Mouse (Mus musculus) spleen, adult 2 months (tissue): Measurements from ENCODE around the gene Nit1. TPM values are rescaled to one million over a fixed set of nuclear protein-coding genes. Genes with fewer than 3 reads are reported as not detected.
A peak's percentile ranks its signal among the peaks of the same experiment; 100 is the strongest.

Experiments used
- DNase-seq, 2 experiments: peaks; one replicate each; pipeline versions ENCODE4 v3.0.0 to v3.0.0-alpha.2; 2012 to 2021; ENCODE audit warnings: low spot score in 2 of 2, low read depth in 1 of 2
- H3K27ac ChIP-seq: fragments of 200-500 bp; 2 replicates; pipeline ENCODE4 v1.5.1; 2012; ENCODE audit warnings: low read length, inconsistent platforms; ENCODE audit not compliant: insufficient read depth
- H3K27me3 ChIP-seq: fragments of 200-500 bp; 2 replicates; pipeline ENCODE4 v1.6.1; 2012; ENCODE audit warnings: mild to moderate bottlenecking, moderate library complexity, low read length, inconsistent platforms; ENCODE audit not compliant: control insufficient read depth, insufficient read depth
- H3K36me3 ChIP-seq: fragments of 200-500 bp; 2 replicates; pipeline ENCODE4 v1.6.1; 2012; ENCODE audit warnings: mild to moderate bottlenecking, low read length, inconsistent platforms; ENCODE audit not compliant: control insufficient read depth, insufficient read depth
- H3K4me1 ChIP-seq: fragments of 200-500 bp; 2 replicates; pipeline ENCODE4 v1.6.1; 2011; ENCODE audit warnings: inconsistent platforms; ENCODE audit not compliant: control insufficient read depth, insufficient read depth, insufficient read length
- H3K4me3 ChIP-seq: fragments of 200-500 bp; 2 replicates; pipeline ENCODE4 v1.5.1; 2011; ENCODE audit warnings: mild to moderate bottlenecking, inconsistent platforms; ENCODE audit not compliant: insufficient read depth, insufficient read length; ENCODE audit errors: extremely low read depth
- CTCF ChIP-seq: fragments of 200-500 bp; IDR thresholded peaks from 2 replicates; pipeline ENCODE4 v1.5.1; 2011; ENCODE audit warnings: mild to moderate bottlenecking, inconsistent platforms; ENCODE audit not compliant: insufficient read depth, insufficient read length, insufficient replicate concordance; ENCODE audit errors: extremely low read depth
- POLR2A ChIP-seq: fragments of 200-500 bp; IDR thresholded peaks from 2 replicates; pipeline ENCODE4 v1.6.1; 2011; ENCODE audit warnings: low read depth, low read length, inconsistent platforms
- WGBS: fragments of 180-500 bp; shearing (Covaris S2); methylation state at CpG from one replicate; pipeline ENCODE4 v1.1.7; 2018; 5-methylcytosine and 5-hydroxymethylcytosine counted together
- polyA plus RNA-seq: library from polyadenylated mRNA; depleted of rRNA; stranded (reverse); fragments of >200 nt; gene quantifications from 2 replicates; pipeline ENCODE4 v1.2.3, GENCODE M21; 2012

Nit1 gene
- polyA plus RNA-seq, 1 experiment, result 22.6 TPM

DNA sequence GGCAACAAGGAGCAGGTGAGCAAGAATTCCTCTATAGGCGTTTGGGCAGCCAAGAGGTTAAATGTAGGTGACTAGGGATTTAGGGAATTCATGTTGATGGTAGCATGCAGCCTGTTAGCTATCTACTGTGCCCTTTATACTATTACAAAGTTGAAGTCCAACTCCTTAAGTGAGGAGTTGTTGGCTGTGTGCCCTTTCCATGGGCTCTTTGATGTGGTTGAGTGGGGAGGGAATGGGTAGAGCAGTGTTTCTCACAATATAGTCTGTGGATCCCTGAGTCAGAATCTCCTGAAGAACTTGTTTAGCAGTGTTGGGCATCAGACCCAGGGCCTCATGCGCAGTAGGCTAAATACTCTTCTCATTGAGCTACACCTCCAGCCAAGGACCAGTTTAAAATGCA is 11.4 kb upstream of the Nit1 start:
- Histone ChIP-seq H3K27ac (no peak overlapping the region), H3K27me3 (no peaks in the 10 kb centered on the region), H3K4me1 (peaks cover 6% of the 10 kb centered on the region), H3K36me3 (no peaks in the 10 kb centered on the region), H3K4me3 (no peak overlapping the region)
- TF ChIP-seq POLR2A (no peak), CTCF (no peak)
- no peak for DNase-seq
- WGBS, result 90% methylated on average over 2 of the region's 2 CpGs

DNA sequence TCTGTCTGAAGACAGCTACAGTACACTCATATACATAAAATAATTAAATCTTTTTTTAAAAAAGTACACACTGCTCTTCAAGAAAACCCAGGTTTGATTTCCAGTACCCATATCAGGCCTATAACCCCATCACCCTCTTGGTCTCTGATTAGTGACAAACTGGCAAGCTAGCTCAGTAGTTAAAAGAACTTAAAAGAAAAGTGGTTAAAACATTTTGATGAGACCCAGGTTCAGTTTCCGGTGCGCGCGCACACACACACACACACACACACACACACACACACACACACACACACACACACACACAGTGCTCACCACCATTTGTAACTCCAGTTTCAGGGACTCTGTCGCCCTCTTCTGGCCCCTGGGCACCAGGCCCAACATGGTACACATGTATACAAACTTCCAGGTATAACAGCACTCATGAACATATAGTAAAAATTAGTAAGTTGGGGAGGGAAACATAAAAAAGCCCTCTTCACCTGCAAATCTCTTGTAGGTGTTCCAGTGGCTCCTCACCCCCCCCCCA is 10.4 kb upstream of the Nit1 start:
- Histone ChIP-seq H3K4me1 (peaks cover 6% of the 10 kb centered on the region), H3K4me3 (no peak overlapping the region), H3K27me3 (no peaks in the 10 kb centered on the region), H3K36me3 (no peaks in the 10 kb centered on the region), H3K27ac (no peak overlapping the region)
- 60% methylated on average over 5 of the region's 5 CpGs for WGBS
- DNase-seq, result peak; percentile 32 to 54
- TF ChIP-seq POLR2A (no peak), CTCF (peak; percentile 61; the same call in 1 of the 2 replicates)

DNA sequence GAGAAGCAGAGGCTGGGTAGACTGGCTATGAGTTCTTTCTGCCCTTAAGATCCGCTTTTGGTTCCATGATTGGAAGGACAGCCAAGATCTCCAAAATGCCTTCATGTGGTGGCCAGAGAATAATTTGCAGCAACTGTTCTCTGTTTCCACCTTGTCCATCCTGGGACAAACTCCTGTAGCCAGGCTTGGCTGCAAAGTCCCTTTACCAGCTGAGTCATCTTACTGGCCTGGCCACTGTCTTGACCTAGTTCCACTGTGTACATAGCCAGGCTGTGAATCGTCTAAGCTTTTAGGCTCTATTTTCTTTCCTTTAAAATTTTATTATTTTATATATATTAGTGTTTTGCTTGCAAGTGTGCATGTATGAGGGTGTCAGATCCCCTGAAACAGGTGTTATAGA is 3.8 kb upstream of the Nit1 start:
- 93% methylated on average over 2 of the region's 2 CpGs for WGBS
- H3K4me1 ChIP-seq, result peaks cover 4% of the 10 kb centered on the region
- H3K27me3 ChIP-seq, result no peaks in the 10 kb centered on the region
- TF ChIP-seq CTCF, result no peak
- no peak for TF ChIP-seq POLR2A
- H3K36me3 ChIP-seq, result no peaks in the 10 kb centered on the region
- no peak overlapping the region for H3K4me3 ChIP-seq
- H3K27ac ChIP-seq, result no peak overlapping the region
- DNase-seq, result no peak

DNA sequence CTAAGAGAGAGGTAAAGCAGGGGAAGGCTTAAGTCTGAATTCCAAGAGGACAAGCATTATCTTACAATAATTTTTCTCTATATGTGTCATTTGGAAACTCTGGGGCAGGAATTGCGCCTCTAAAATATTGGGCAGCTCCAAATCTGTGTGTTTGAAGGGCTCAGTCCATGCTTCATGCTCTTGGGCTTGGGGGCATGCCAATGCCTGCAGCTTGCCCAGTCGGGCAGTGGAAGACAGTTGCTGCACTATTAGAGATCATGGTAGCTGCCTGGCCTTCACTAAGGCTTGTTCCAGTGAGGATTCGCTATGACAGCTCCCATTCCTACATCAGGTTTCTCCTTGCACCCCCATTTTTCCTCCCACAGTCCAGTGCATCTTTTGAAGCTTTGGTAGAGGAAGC is 3.2 kb upstream of the Nit1 start:
- 86% methylated on average over 3 of the region's 3 CpGs for WGBS
- H3K4me1 ChIP-seq, result peaks cover 4% of the 10 kb centered on the region
- H3K4me3 ChIP-seq, result no peak overlapping the region
- TF ChIP-seq POLR2A (no peak), CTCF (no peak)
- no peak overlapping the region for H3K27ac ChIP-seq
- DNase-seq, result no peak
- H3K27me3 ChIP-seq, result no peaks in the 10 kb centered on the region
- no peaks in the 10 kb centered on the region for H3K36me3 ChIP-seq

DNA sequence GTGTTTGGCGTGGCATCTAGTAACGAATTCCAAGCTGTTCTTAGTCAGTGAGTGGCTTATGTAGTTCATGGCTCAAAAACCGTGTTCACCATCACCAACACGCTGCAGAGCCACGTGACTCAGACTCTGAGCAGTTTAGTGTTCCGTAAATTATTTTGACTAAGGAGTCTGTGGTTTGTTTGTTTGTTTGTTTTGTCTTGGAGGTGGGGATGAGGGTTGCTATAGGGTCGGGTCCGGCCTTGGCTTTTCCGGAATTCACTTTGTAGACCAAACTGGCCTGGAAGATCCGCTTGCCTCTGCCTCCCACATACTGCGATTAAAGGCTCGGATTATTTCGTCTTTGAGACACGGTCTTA is 627 bp upstream of the Nit1 start:
- peak overlapping the region; percentile 61; the same call in 1 of the 2 replicates for H3K27ac ChIP-seq
- 1% methylated on average over 14 of the region's 14 CpGs for WGBS
- peaks cover 7% of the 10 kb centered on the region for H3K36me3 ChIP-seq
- peak overlapping the region; percentile 95 for H3K4me3 ChIP-seq
- TF ChIP-seq POLR2A (no peak), CTCF (no peak)
- peaks cover 4% of the 10 kb centered on the region for H3K4me1 ChIP-seq
- no peaks in the 10 kb centered on the region for H3K27me3 ChIP-seq
- no peak for DNase-seq

DNA sequence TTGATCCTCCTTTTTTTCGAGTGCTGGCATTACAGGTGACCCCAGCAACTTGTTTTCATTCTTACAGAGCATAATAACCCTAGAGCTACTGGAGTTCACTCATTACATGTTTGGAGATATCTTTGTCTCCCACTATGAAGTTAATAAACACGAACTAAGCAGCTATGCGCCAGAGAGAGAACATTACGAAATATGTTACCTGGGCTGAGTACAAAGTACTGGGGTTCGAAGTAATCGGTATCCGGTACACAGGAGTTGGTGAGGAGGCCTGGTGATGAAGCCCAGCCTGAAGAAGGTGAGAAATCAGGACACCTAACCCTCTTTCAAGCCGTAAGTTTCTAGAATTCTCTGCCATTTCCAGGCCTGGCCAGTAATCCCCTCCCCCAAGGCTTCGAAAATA is 731 bp downstream of the Nit1 start:
- no peaks in the 10 kb centered on the region for H3K27me3 ChIP-seq
- no peak for DNase-seq
- peaks cover 4% of the 10 kb centered on the region; the same call in 1 of the 2 replicates for H3K4me1 ChIP-seq
- TF ChIP-seq POLR2A (no peak), CTCF (no peak)
- WGBS, result 72% methylated on average over 9 of the region's 9 CpGs
- H3K27ac ChIP-seq, result no peak overlapping the region
- peaks cover 17% of the 10 kb centered on the region for H3K36me3 ChIP-seq
- no peak overlapping the region for H3K4me3 ChIP-seq

DNA sequence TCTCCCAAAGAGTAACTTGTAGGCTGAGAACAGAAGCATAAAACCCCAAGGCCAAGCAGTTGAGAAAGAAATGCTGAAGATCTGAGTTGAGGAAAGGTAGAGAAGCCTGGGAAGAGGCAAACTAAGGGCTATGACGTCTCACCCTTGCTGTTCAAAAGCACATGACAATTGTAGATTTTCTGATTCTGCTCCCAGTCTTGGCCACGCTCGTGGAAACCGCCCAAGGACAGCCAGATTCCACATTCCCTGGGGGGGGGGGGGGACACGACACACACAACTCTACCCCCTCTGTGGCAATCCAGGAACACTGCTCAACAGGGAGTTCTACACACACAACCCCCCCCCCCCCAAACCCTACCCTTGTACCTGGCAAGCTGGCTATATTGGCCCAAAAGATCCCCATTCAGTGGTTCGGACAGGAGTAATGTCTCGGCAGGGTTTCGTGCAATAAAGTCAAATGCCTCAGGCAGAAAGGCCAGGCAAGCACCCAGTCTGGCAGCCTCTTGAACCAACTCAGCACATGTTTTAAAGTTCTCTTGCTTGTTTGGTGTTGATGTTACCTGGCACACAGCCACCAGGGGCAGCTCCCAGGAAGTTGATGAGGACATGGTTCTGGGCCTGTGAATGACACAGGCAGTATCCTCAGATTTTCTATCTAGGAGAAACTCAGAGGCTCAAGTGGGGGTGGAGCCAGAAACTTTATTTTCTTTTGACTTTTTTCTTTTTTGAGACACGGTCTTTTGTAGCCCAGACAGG is 1.3 kb downstream of the Nit1 start:
- Histone ChIP-seq H3K27ac (no peak overlapping the region), H3K4me3 (no peak overlapping the region), H3K27me3 (no peaks in the 10 kb centered on the region), H3K36me3 (peaks cover 20% of the 10 kb centered on the region), H3K4me1 (peaks cover 4% of the 10 kb centered on the region; the same call in 1 of the 2 replicates)
- DNase-seq, result no peak
- TF ChIP-seq POLR2A, result no peak
- TF ChIP-seq CTCF, result no peak
- WGBS, result 90% methylated on average over 8 of the region's 9 CpGs
